Mouse (Mus musculus) ZHBTc4 (cell line): ENCODE measurements at regions not wholly inside any gene's neighbourhood (a gene's known extent, or its start where the extent isn't known, plus 50 kb on each side); places are given as distances from the start of the nearest gene placed in this dataset.

ENCODE experiments used
- DNase-seq: peaks from one replicate; pipeline ENCODE4 v3.0.0-alpha.2; 2011; ENCODE audit warnings: low read depth, low spot score

DNA sequence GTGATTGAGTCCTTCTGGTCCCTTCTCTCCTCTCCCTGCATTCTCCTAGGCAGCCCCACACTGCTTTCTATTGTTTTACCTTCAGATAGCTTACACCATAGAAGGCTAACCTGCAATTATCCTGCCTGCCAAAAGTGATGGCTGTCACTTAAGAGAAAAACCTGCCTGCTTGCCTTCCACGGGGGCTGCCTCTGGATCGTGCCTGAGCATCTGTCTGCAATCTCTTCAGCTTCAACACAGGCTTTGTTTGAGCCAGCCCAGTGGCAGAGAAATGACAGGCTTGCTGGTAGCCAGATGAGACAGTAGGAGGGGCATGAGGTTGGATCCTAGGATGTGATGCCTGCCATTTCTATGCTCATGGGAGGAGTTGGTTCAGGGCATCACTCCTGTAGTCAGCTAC lies 345.2 kb upstream of the Tshz3 start:
- no peak for DNase-seq

GRCm38 (mm10) chr7:36350616-36351015 lies 347.3 kb upstream of the Tshz3 start:
- DNase-seq = no peak

- DNase-seq = no peak
Observed at GRCm38 (mm10) chr7:36348195-36348594, 349.7 kb upstream of the Tshz3 start.

DNA sequence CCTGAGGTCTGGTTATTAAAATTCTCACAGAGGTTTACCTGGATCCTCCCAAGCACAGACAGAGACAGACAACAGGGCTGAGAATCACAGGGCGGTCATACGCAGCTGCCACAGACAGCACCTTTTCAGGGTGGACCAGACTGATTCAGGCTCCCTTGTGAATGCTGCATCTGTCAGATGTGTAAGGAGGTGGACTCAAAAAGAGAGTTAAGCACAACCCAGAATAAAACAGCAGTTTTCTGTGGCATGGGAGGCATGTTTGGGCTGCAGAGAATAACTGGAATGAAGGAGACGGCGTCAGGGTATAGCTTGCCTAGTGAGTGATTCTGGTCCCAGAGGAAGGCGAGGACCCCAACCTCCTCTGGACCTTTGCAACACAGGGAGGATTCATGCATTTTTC lies 363.1 kb upstream of the Tshz3 start:
- DNase-seq = no peak

DNA sequence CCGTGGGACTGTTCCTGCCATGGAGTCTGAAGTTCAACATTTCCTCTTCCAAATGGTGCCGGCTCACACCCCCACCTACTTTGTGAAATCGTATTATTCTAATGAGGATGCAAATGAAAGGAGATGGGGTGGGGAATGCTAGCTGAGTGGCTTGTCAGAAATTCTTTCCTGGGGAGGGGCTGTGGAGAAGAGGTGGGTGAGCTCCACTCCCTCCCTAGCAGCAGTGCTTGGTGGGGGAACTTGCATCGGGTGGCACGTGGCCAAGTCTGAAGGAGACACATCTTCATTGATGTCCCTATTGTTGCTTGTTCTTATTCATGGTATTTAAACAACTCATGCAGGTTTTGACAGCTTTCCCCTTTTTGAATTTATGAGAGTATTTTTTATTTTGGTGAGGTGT lies 363.8 kb upstream of the Tshz3 start:
- peak; percentile 88 for DNase-seq

DNA sequence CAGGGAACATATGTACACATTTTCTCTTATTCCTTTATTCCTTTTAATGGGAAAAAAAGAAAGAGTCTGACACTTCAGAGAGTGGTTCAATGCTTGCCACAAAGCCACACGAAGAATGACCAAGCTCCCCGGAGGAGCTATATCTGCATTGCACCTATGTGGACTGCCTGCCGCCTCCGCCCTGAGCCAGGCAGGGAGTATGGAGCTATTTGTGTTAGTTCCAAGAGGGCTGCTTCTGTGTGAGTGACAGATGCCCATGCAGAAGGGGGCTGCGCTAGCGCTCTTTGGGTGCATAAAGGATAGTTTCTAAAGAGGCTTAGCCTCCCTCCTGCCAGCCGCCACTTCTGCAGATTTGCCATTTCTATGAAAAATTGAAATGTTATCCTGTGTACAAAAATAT lies 365.3 kb upstream of the Tshz3 start:
- DNase-seq = peak; percentile 21

GRCm38 (mm10) chr7:36328141-36328540 lies 369.8 kb upstream of the Tshz3 start:
- DNase-seq = no peak

GRCm38 (mm10) chr7:36324035-36324434 lies 373.9 kb upstream of the Tshz3 start:
- no peak for DNase-seq

- no peak for DNase-seq
Observed at GRCm38 (mm10) chr7:36322181-36322580, 375.7 kb upstream of the Tshz3 start.

- DNase-seq = no peak
Observed at GRCm38 (mm10) chr7:36317466-36318212, 380.3 kb upstream of the Tshz3 start.

- no peak for DNase-seq
Observed at GRCm38 (mm10) chr7:36313751-36314150, 384.2 kb upstream of the Tshz3 start.

GRCm38 (mm10) chr7:36309761-36310605 lies 387.9 kb upstream of the Tshz3 start:
- DNase-seq = no peak

DNA sequence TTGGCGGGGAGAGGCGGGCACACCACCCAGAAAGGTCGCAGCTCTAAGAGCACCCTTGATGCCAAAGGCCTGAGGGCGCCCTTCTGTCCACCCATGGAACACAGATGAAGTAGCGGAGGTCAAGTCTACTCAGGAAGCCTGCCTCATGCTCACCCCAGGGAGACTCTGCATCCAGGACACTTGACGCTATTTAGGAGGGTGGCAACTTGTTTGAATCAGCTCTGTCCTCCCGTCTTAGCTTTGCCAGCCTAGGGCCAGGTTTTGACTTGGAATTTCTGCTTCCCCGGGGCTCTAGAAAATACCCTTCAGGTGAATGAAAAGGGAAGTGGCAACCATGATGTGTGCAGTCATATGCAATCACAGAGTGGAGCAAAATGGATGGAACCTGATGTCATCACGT lies 389.2 kb upstream of the Tshz3 start:
- no peak for DNase-seq

- DNase-seq = no peak
Observed at GRCm38 (mm10) chr7:36308106-36308620, 389.8 kb upstream of the Tshz3 start.

DNA sequence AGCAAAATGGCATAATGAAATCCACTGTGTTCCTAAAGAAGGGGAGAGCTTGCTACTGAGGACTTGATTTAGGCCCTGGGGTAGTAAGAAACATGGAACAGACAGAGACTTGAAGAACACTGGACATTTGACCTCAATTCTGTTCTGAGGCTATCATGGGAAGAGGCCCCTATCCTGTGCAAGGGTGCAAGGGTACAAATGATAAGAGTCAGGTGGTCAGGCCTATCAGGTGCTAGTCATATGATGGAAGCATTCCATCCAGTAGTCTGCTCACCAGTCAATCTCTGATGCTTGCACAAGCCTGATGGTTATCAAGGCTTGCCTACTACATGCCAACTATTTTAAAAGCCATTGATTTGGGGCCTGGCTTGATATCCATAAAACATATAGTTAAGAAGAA lies 420.6 kb upstream of the Tshz3 start:
- no peak for DNase-seq

DNA sequence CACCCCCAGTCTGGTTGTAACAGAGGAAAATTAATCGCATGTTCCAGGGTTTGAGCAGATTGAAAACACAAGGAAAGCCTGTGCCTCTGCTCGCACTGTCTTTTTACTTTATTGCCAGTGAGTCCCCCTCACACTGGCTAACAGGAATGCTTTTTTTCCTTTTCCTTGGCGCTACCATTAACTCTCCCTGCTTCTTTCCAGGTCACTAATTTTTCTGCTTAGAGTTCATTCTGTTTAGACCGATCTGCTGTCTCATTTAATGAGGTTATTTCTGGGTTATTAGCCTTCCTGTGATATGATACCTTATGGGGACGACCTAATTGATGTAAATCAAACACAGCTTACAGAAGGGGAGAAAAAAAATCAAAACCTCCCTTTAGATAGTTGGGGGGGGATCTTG lies 429.0 kb upstream of the Tshz3 start:
- no peak for DNase-seq

- no peak for DNase-seq
Observed at GRCm38 (mm10) chr7:36265163-36265823, 432.6 kb upstream of the Tshz3 start.

DNA sequence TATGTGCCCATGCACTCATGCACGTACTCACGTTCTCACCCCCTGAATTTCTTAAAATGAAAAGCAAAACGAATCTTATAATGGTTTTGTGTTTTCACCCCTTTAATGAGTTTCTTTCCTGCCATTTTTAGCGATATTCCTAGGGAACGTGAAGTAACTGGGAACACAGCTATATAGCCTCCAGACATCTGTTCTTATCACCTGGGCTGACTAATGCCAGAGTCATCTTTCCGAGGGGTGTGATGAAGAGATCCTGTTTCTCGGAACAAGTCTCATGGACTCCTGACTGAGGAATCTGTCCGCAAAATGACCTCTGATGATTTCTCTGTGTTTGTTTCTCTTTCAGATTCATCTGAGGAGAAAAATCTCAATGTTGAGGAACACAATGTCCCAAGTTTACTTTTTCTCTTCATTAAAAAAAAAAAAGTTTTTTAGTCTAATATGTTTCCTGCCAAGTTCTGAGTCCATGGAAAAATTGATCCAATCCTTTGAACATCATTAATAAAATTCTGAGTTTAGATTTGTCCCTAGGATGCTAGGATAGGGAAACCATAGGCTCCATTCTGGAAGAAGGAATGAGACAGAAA lies 435.7 kb upstream of the Tshz3 start:
- DNase-seq = no peak

DNA sequence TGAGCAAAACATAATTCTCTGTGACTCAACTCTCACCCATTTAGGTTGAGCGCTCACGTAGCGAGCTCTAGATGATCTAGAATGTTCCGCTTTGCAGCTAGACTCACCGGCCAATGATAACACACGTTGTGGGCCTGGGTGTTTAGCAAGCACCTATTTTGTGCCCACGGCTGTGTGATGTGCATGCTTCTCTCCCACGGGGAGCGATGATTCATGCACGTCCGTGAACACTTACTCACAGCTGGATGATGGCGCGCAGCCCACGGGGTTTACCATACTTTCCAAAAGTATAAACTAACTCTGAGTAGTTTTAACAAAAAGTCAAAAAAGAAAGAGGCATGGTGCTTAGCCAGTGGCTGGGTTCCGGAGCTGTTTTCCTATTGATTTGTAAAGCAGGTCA lies 440.8 kb upstream of the Tshz3 start:
- no peak for DNase-seq

DNA sequence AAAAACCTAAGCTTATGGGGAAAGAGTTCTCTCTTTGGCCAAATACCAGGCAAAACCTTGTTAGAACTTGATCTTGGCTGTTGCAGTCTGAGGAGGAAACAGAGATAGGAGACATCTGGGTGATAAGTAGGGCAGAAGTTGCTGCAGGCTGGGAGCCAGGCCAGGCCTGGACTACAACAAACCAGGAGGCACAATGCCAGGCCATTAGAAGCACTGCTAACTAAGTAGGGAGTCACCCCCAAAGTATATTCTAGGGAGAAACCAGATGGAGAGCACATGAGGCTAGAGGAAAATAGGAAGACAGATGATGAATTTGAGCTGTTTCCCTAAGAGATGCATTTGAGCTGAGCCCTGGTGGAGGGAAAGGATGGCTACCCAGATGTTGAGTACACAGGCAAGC lies 444.6 kb upstream of the Zfp507 start:
- no peak for DNase-seq

DNA sequence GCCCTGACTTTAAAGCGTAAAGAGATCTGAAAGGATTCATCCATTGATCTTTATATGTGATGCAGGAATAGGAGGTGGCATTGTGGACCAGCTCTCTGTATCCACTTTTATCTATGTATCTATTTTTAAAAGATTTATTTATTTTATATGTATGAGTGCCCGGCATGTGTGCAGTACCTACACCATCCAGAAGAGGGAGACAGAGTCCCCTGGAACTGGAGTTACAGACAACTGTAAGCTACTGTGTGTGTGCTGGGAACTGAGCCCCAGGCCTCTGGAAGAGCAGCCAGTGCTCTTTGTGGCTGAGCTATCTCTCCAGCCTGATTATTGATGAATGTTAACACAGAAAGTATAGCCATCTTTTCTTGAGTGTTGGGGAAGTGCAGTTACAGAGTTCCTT lies 433.9 kb upstream of the Zfp507 start:
- peak; percentile 40 for DNase-seq

DNA sequence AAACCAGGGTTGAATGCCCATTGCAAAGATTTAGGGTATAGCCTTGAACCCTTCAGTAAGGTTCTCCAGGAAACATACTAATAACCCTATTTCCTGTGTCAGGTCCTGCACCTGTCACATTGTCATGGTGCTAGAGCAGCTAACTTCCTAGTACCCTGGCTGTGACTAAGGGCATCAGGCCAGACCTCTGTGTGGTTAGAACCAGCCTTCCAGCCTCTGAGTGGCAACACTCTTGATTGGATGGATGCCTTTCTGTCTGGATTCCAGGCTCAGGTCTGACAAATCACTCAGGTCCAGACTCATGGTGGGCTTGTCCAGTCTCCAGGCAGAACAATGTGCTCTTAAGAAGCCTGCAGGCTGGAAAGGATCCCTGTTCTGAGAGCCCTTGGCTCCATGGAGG lies 426.2 kb upstream of the Zfp507 start:
- DNase-seq = no peak
